Mouse (Mus musculus): Measurements from ENCODE around the gene 1700013G24Rik.

Gene 1700013G24Rik

DNA sequence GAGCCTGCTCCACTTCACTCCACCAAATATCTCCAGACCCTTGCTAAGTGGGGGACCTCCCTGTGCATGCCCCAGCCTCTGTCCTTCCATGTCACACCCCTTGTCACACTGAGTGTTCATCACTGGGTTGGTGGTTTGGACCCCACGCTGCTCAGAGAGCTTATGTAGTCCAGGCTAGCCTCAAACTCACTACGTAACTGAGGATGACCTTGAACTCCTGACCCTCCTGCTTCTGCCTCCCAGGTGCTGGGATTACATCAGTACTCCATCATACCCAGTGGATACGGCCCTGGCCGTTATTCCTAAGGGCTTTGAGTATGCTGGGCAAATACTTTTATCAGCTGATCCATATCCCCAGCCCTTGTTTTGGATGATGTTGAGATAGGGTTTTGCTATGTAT is 40.1 kb downstream of the 1700013G24Rik start:
- DNase-seq (ENCODE audit: low read depth in 1 of 2, low spot score in 2 of 2), result no peak

DNA sequence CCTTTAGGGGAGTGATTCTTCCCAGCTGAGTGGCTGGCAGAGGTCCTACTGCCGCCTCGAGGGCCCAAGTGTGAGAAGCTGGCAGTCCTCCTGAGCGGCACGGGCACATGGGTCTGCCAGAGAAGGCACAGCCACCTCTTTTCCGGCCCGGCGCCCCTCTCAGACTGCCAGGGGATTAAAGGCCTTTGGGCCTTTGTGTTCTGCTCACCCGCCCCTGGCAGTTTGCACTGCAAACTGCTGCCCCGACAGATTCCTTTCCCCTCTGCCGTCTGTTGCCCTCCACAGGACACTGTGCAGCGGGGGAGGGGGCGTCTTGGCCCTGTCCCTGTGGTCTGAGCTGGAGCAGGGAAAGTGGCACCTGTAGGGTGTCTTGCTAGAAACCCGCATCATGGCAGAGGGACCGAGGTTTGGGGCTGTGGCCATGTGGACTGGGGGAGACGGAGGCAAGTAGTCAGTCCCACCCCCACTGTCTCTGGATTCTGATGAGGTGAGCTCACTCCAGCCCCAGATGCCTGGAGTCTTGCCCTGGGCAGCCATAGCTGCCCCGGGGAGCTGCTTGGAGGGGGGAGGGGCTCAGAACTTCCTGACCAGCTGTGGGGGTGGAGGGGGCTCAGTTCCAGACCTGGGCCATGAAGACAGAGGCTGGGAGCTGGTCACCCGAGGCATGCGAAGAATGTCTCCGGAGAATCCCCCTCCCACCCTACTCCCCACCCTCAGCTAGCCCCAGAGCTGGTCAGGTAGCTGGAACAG is 41.8 kb downstream of the 1700013G24Rik start:
- no peak for DNase-seq (ENCODE audit: low read depth in 1 of 2, low spot score in 2 of 2)

DNA sequence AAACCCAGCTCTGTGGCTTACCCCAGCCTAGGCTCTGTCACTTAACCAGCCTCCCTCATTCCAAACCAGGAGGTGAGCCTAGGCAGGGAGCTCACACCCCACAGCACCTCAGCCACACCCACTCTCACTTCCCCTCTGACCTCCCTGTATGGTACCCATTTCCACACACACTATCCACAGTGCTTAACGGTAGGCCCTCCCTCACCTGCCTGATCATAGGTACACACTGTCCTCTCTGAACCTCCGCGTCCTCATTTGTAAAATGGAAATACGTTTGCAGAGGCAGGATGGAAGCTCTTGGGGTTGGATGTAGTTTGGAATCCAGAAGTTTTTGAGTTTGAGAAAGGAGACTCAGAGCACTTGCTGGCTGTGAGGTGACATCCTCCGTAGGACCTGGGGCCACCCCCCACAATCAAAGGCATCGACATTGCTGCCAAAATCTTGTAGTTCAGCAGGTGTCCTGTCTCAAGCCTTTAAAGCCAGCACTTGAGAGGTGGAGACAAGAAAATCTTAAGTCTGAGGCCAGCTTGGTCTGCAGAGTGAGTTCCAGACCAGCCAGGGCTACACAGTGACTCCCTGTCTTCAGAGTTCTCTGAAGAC is 42.5 kb downstream of the 1700013G24Rik start:
- no peak for DNase-seq (ENCODE audit: low read depth in 1 of 2, low spot score in 2 of 2)

DNA sequence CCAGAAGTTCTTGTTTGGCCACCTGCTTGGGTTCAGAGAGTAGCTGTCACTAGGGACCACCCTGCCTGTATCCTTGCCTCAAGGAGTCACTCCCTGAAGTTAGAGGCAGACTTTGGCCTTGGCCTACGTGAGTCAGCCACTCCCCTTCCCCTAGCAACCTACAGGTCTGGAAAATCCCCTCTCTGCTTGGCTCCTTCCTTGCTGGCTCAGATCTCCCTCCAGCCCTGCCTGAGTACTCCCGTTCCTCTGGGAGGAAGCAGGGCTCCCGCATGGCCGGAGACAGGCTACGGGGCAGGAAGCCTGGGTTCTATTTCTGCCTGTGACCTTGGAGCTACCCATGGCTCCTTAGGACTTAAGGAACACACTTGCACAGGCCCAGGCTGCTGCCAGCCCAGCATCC is 44.3 kb downstream of the 1700013G24Rik start:
- no peak for DNase-seq (ENCODE audit: low read depth in 1 of 2, low spot score in 2 of 2)

DNA sequence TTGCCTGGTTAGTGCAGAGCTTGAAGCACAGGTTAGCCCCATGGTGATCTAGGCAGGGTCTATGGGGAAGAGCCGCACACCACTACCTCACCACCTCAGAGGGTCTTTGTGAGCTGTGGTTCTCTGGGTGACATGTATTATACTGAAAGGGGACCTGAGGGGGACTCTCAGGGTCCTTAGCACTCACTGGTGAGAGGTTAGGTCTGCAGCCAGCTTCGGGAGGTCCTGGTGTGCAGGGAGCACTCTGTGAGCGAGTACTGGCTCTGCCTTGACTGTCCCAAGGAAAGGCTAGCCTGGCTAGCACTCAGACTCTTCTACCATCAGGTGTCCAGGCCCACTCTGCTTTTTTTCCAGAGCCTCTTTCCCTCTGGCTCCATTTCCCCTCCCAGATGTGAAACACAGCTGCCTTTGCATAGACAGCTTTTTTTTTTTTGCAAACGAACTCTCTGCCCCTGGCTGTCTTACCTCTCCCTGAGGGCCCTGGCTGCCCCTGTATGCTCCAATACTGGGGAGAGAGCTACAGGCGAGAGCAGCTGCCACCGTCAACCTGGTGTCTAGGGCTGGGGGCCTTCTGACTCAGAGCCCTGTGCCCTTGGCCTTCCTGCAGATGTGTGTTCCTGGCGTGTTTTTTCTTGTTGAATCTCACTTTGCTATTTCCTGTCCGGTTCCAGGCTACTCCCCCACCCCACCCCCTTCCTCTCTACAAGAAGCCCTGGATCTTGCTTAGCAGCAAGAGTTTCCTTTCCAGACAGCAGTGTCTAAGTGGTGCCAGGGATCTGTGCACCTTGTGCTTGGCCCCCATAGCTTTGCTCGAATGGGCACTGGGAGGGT is 45.0 kb downstream of the 1700013G24Rik start:
- DNase-seq (ENCODE audit: low read depth in 1 of 2, low spot score in 2 of 2), result no peak

DNA sequence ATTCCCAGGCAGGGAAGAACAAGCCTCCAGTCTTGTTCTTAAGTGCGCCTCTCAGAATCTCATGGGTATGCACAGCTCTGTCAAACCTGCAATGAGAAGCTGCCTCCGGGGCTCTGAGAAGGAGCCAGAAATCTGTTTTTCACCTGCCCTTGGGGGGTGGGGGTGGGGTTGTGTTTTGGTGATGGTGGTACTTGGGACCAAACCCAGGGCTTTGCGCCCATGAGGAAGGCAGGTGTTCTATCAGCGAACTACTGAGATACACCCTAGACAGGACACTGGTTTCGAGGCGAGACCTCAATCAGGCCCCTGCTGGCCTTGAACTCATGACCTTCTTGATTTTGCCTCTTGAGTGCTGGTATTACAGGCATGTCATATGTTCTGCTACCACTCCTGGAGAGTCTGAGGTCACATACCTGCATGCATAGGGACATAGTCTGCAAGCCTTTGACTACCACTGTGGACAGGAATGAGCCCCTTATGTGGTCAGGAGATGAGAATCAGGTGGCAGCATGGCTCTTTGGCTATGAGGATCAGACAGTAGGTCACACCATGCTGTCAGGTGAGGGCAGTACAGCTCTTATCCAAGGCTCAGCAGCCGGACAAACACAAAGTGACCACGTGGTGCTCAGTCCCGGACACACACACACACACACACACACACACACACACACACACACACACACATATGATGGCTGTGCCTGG is 45.9 kb downstream of the 1700013G24Rik start:
- DNase-seq (ENCODE audit: low read depth in 1 of 2, low spot score in 2 of 2), result no peak

DNA sequence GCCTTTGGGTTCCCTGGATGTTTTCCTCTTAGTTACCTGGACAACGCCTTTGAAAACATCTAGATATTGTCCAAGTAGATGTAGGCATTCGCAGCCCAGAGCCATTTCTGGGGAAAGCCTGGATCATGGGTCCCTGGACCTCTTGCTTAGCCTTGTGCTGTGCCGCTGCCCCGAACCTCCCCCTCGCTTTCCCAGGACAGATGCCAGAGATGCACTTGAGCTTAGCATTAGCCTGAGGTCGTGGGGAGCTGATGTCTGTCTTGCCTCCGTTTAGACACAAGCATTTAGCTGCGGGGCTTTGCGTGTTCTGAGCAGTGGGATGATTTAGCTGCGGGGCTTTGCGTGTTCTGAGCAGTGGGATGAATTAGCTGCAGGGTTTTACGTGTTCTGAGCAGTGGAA is 47.1 kb downstream of the 1700013G24Rik start:
- no peak for DNase-seq (ENCODE audit: low read depth in 1 of 2, low spot score in 2 of 2)

DNA sequence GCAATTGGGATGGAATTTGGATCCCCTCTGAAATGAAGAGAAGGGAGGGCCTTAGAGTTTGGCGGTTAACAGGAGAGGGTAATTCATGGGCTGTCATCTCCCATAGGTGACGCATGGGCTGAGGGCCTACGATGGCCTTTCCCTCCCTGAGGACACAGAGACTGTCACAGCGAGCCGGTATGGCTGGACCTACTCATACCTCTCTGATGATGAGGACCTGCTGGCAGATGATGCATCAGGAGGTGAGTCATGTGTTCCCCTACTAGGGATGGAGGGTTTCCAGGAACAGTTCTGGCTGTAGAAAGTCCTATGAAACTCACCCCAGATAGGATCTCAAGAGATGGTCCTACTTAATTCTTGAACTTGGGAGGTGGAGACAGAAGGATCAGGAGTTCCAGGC is 47.9 kb downstream of the 1700013G24Rik start:
- no peak for DNase-seq (ENCODE audit: low read depth in 1 of 2, low spot score in 2 of 2)

DNA sequence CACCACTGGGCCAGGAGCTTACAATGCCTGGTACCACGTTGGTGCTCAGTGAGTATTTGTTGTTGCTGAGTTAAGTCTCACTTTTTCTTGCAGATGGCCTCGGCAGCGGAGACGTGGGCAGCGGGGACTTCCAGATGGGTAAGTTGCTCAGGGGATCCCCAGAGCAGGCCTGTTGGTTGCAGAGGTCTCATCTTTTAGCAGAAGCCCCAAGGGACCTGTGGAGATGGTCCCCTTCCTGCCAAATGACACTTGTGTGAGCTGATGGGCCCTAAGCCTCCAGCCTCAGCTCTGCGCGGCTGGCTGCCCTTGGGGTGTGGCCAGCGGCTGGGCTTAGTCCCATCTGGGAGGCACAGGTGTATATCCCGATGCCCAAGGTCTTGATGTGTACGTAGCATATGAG is 49.1 kb downstream of the 1700013G24Rik start:
- DNase-seq (ENCODE audit: low read depth in 1 of 2, low spot score in 2 of 2), result no peak

DNA sequence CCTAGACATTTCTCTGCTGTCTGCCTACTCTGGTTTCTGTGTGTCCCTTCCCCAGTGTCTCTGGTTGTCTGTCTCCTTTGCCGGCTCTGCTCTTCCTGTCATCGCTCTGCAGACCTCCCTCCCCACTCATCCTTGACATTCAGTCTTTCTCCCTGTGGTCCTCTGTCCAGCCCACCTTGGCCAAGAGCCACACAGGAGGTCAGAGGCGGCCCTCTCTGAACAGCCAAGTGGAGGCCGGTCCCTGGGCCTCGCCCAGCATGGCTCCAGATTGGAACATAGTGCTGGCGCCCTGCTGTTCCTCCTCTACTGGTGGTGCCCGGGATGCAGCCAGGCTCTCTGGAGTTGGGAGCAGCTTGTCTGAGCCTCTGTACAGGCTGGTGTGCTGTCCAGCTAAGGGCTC is 49.7 kb downstream of the 1700013G24Rik start:
- no peak for DNase-seq (ENCODE audit: low read depth in 1 of 2, low spot score in 2 of 2)

DNA sequence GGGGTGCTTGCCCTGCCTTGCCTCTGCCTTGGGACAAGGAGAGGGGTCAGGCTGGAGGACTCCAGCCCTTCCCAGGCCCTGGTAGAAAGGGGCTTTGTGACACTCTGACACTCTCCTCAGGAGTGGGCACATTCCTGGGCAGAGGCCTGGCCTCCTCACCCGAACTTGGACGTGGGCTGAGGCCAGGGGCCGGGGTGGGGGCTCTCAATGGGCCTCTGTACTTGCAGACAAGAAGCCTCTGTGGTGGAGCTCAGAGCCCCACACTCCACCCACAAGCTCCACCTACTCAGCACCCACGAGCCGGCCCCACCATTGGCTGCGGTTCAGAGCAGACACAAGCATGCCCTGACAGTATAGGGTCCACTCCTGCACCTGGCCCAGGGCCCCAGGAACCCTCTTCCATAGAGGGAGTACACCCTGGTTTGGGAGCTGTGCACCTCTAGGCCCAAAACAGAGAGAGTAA is 50.5 kb downstream of the 1700013G24Rik start:
- no peak for DNase-seq (ENCODE audit: low read depth in 1 of 2, low spot score in 2 of 2)

Measured in monocyte, adult 2 months (primary cell).